Comparison of ENCODE assay signal across 17 mouse cellular contexts in genomic region chr14:121612926-121613325, GRCm38 (mm10).
"Had no signal": no experiment of that assay in that cellular context is flagged by ENCODE, and none has a peak within 500 bp of the region (broad histone marks: within the 10 kb centered on the region; RNA-seq: fewer than 3 reads in every experiment).

No protein-coding gene starts in this region.

- H3K9ac ChIP-seq: liver, embryonic 13.5 days; midbrain, embryonic 12.5 days; neural tube, embryonic 15.5 days; stomach, embryonic 15.5 days had no signal

- H3K36me3 ChIP-seq: liver, embryonic 13.5 days; midbrain, embryonic 12.5 days had no signal

- H3K9me3 ChIP-seq: liver, embryonic 13.5 days; midbrain, embryonic 12.5 days; neural tube, embryonic 15.5 days; stomach, embryonic 15.5 days had no signal

- ATAC-seq: midbrain, embryonic 16.5 days had no signal

- H3K4me3 ChIP-seq: left cerebral cortex, adult 2 months; liver, embryonic 13.5 days; midbrain, embryonic 12.5 days; myocyte; neural tube, embryonic 15.5 days; stomach, embryonic 15.5 days had no signal

- H3K4me1 ChIP-seq: liver, embryonic 13.5 days; stomach, embryonic 15.5 days had no signal

- DNase-seq: kidney, adult 9 months; kidney, postnatal 14 days; kidney, postnatal 4 days; layer of hippocampus, adult 9-11 months; liver, embryonic 13.5 days; lung, adult 2 months; lung, postnatal 14 days; lung, postnatal 4 days; right cerebral cortex, postnatal 14 days; spleen, adult 18-20 months; thymus, postnatal 25 days had no signal

- H3K4me2 ChIP-seq: liver, embryonic 13.5 days; midbrain, embryonic 12.5 days; neural tube, embryonic 15.5 days; stomach, embryonic 15.5 days had no signal

- H3K27ac ChIP-seq: left cerebral cortex, adult 2 months; liver, embryonic 13.5 days; midbrain, embryonic 12.5 days; stomach, embryonic 15.5 days had no signal

- H3K27me3 ChIP-seq: liver, embryonic 13.5 days; midbrain, embryonic 12.5 days; neural tube, embryonic 15.5 days; stomach, embryonic 15.5 days had no signal
